In the genomic region with DNA sequence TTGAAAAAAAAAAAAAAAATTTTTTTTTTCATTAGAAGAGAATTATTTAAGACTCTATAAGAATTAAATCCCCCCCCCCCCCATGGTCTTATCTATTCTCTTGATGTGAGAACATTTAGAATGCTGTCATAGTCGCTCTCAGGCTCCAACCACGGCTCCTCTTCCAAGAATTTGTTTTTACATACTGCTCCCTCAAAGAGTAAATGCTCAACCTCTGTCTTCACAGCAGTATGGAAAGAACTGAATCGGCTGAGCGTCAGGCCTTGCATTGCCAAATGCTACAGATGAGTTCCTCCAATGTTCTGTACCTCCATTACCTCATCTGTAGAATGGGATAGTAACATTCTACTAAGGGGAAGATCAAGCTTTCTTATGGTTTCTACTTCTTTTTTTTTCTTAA, we compare ENCODE assay signal across 20 mouse cellular contexts. TPM values are rescaled to one million over a fixed set of nuclear protein-coding genes. Genes with fewer than 3 reads are reported as not detected.
DNase-seq lines count a peak whose midpoint lies in the region; ATAC-seq lines count a peak whose summit lies in the region.
"Had no signal": no experiment of that assay in that cellular context is flagged by ENCODE, and none has a peak within 500 bp of the region (broad histone marks: within the 10 kb centered on the region; RNA-seq: fewer than 3 reads in every experiment).

No protein-coding gene starts in this region.

- no peak overlapping the region for H3K27ac ChIP-seq in midbrain, embryonic 11.5 days (ENCODE audit: low read depth, low read length)
- H3K27ac ChIP-seq in midbrain, embryonic 15.5 days: no peak overlapping the region

- H3K36me3 ChIP-seq in midbrain, embryonic 11.5 days (ENCODE audit: control insufficient read depth, insufficient read depth, low read length): no peaks in the 10 kb centered on the region
- no peaks in the 10 kb centered on the region for H3K36me3 ChIP-seq in midbrain, embryonic 15.5 days (replicated peaks)

- no peak overlapping the region for H3K9ac ChIP-seq in midbrain, embryonic 11.5 days (ENCODE audit: low read length)
- no peak overlapping the region for H3K9ac ChIP-seq in midbrain, embryonic 15.5 days

- H3K9me3 ChIP-seq in midbrain, embryonic 11.5 days (ENCODE audit: control insufficient read depth, low read length): no peaks in the 10 kb centered on the region
- no peaks in the 10 kb centered on the region for H3K9me3 ChIP-seq in midbrain, embryonic 15.5 days
- H3K9me3 ChIP-seq: G1E had no signal

- peak; percentile 71 for DNase-seq in heart, adult 11 months
- no peak for DNase-seq in heart, adult 8-10 months (ENCODE audit: low spot score)
- DNase-seq in midbrain, embryonic 11.5 days (ENCODE audit: low spot score, missing footprints): peak; percentile 76
- DNase-seq: adrenal gland, adult 2 months; adrenal gland, adult 8-10 months; adrenal gland, postnatal 10 days; adrenal gland, postnatal 14 days; adrenal gland, postnatal 25 days; adrenal gland, postnatal 36 days; B cell, adult 2 months; cerebellum, adult 11 months; cerebellum, adult 11-12 months; cerebellum, adult 18-20 months had no signal

- 95% methylated on average over 4 of the region's 4 CpGs for whole genome bisulfite sequencing in midbrain, embryonic 11.5 days
- WGBS in midbrain, embryonic 15.5 days: 97% methylated on average over 4 of the region's 4 CpGs

- ATAC-seq in midbrain, embryonic 11.5 days (ENCODE audit: low FRiP score): no peak
- ATAC-seq in midbrain, embryonic 15.5 days (replicated peaks): no peak
- ATAC-seq: activated CD4-positive, CD25-positive, alpha-beta regulatory T cell, adult 4 months; CD4-positive, CD25-positive, alpha-beta regulatory T cell, adult 4 months; Patski had no signal

- H3K4me3 ChIP-seq in midbrain, embryonic 11.5 days (ENCODE audit: low read depth, low read length): no peak overlapping the region
- H3K4me3 ChIP-seq in midbrain, embryonic 15.5 days: no peak overlapping the region

- H3K27me3 ChIP-seq in midbrain, embryonic 11.5 days (ENCODE audit: control insufficient read depth, insufficient read depth, low read length): no peaks in the 10 kb centered on the region
- no peaks in the 10 kb centered on the region for H3K27me3 ChIP-seq in midbrain, embryonic 15.5 days (replicated peaks)
- H3K27me3 ChIP-seq: CH12.LX, Patski had no signal

- no peak overlapping the region for H3K4me2 ChIP-seq in midbrain, embryonic 11.5 days
- H3K4me2 ChIP-seq in midbrain, embryonic 15.5 days: no peak overlapping the region

- no peaks in the 10 kb centered on the region for H3K4me1 ChIP-seq in midbrain, embryonic 11.5 days (ENCODE audit: control insufficient read depth, insufficient read depth, low read length)
- H3K4me1 ChIP-seq in midbrain, embryonic 15.5 days: no peaks in the 10 kb centered on the region

RNA-seq across cellular contexts. Expression of gene Mettl8, which starts 16.2 kb away (rescaled TPM):
- 1 to 10 TPM; 4.0 to 6.1 (median 5.8) TPM for total RNA-seq in heart, adult 8-10 months (2022)
- 22.3 and 22.8 TPM in 2 replicates for polyA plus RNA-seq in midbrain, embryonic 11.5 days (2014; fragmentation: Nextera tagmentation; extraction: Ambion mirVana)
- 11.4 and 11.9 TPM in 2 replicates for polyA plus RNA-seq in midbrain, embryonic 15.5 days (2015; fragmentation: Nextera tagmentation; extraction: Ambion mirVana)

RNA-seq across cellular contexts. Expression of gene Dcaf17, which starts 16.5 kb away (rescaled TPM):
- total RNA-seq in heart, adult 8-10 months (2022): 1 to 10 TPM; 3.5 to 5.3 (median 4.3) TPM
- 40.5 and 43.4 TPM in 2 replicates for polyA plus RNA-seq in midbrain, embryonic 11.5 days (2014; fragmentation: Nextera tagmentation; extraction: Ambion mirVana)
- polyA plus RNA-seq in midbrain, embryonic 15.5 days (2015; fragmentation: Nextera tagmentation; extraction: Ambion mirVana): 32.9 and 33.7 TPM in 2 replicates

RNA-seq across cellular contexts. Expression of gene Cybrd1, which starts 46.1 kb away (rescaled TPM):
- 1 to 10 TPM; 1.4 to 3.9 (median 1.6) TPM for total RNA-seq in heart, adult 8-10 months (2022)
- polyA plus RNA-seq in midbrain, embryonic 11.5 days (2014; fragmentation: Nextera tagmentation; extraction: Ambion mirVana): 0.22 and 0.26 TPM in 2 replicates
- polyA plus RNA-seq in midbrain, embryonic 15.5 days (2015; fragmentation: Nextera tagmentation; extraction: Ambion mirVana): 2.1 and 2.9 TPM in 2 replicates
- total RNA-seq: CH12.LX had no signal
- polyA plus RNA-seq: C2C12, G1E had no signal
